Mouse (Mus musculus): Measurements from ENCODE around the gene Rbm5. TPM values are rescaled to one million over a fixed set of nuclear protein-coding genes. Genes with fewer than 3 reads are reported as not detected.
A peak's percentile ranks its signal among the peaks of the same experiment; 100 is the strongest.

Rbm5 gene
- polyA plus RNA-seq, 1 experiment from 2014 or later: 266 TPM

DNA sequence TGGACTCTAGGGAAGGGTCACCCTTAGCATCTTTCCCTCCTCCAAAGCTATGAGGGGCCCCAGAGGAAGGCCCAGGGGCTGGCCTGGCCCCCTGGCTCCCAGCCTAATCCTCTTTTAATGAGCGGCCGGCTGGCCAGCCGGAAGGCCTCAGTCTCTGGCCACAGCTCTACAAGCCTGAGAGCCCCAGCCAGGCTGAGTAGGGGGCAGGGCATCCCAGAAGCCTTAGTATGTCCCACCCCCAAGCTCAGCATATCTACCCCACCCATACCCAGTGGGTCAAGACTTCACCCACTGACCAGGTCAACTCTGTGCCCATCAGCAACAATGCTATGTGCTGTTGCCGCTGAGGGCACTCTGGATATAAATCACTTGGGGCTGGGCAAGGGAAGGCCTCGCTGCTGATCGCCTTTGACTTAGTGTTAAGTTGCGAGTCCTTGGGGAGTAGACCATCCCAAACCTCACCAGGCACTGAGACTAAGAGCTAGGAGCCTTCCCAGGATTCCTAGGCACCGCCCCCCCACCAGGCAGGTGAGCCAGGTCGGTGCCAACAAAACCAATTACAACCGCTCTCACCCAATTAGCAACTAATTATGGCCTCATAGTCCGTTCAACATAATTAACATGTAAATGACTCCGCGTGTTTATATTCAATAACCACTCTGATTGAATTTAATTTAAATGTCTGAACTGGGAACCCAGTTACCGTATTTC is 72.8 kb downstream of the Rbm5 start:
- H3K9ac ChIP-seq (replicated peaks): no peak overlapping the region; the same call in 1 of the 2 replicates
- no peak overlapping the region for H3K4me3 ChIP-seq
- H3K36me3 ChIP-seq: peaks cover 21% of the 10 kb centered on the region; the same call in 1 of the 2 replicates
- peak overlapping the region; percentile 28 for H3K4me2 ChIP-seq (replicated peaks)
- 8% methylated on average over 14 of the region's 14 CpGs for WGBS
- H3K4me1 ChIP-seq: peaks cover 87% of the 10 kb centered on the region
- no peaks in the 10 kb centered on the region for H3K27me3 ChIP-seq
- no peaks in the 10 kb centered on the region for H3K9me3 ChIP-seq
- H3K27ac ChIP-seq (replicated peaks): peak overlapping the region; percentile 50; the same call in 1 of the 2 replicates
- ATAC-seq (ENCODE audit: low FRiP score, low read depth): no peak; the same call in none of the 2 replicates

- peak overlapping the region; percentile 54 for H3K27ac ChIP-seq (replicated peaks)
- H3K4me1 ChIP-seq: peaks cover 82% of the 10 kb centered on the region
- H3K9ac ChIP-seq (replicated peaks): peak overlapping the region; percentile 39; the same call in 1 of the 2 replicates
- peak; percentile 14; the same call in 1 of the 2 replicates for ATAC-seq (ENCODE audit: low FRiP score, low read depth)
- H3K4me2 ChIP-seq (replicated peaks): peak overlapping the region; percentile 28; the same call in 1 of the 2 replicates
- WGBS: 15% methylated on average over 9 of the region's 9 CpGs
- no peaks in the 10 kb centered on the region for H3K9me3 ChIP-seq
- no peak overlapping the region for H3K4me3 ChIP-seq
- H3K36me3 ChIP-seq: peaks cover 22% of the 10 kb centered on the region
- no peaks in the 10 kb centered on the region for H3K27me3 ChIP-seq
These were observed 73.8 kb downstream of the Rbm5 start for GRCm38 (mm10) chr9:107696845-107697610.

DNA sequence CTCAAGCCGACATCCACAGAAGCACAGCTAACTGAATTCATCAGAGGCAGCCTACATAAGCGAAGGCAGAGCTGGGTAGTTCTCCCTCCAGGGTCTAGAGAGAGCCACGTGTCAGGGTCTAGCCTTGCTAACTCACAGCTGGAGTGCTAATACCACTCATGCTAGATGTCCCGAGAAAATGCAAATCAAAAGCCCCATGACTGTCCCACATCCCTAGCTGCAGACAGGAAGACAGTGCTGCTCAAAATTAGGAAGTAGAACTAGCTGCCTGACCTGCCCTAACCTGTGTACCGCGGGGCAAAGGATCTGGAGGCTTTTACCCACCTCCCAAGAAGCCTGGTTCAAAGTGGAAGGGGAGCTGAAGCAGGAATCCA is 74.7 kb downstream of the Rbm5 start:
- H3K36me3 ChIP-seq: peaks cover 32% of the 10 kb centered on the region
- H3K27me3 ChIP-seq: no peaks in the 10 kb centered on the region
- no peak overlapping the region for H3K9ac ChIP-seq (replicated peaks)
- peaks cover 74% of the 10 kb centered on the region for H3K4me1 ChIP-seq
- no peak overlapping the region for H3K4me3 ChIP-seq
- no peaks in the 10 kb centered on the region for H3K9me3 ChIP-seq
- H3K27ac ChIP-seq (replicated peaks): no peak overlapping the region
- 35% methylated on average over 6 of the region's 6 CpGs for WGBS
- no peak for ATAC-seq (ENCODE audit: low FRiP score, low read depth)
- H3K4me2 ChIP-seq (replicated peaks): no peak overlapping the region

DNA sequence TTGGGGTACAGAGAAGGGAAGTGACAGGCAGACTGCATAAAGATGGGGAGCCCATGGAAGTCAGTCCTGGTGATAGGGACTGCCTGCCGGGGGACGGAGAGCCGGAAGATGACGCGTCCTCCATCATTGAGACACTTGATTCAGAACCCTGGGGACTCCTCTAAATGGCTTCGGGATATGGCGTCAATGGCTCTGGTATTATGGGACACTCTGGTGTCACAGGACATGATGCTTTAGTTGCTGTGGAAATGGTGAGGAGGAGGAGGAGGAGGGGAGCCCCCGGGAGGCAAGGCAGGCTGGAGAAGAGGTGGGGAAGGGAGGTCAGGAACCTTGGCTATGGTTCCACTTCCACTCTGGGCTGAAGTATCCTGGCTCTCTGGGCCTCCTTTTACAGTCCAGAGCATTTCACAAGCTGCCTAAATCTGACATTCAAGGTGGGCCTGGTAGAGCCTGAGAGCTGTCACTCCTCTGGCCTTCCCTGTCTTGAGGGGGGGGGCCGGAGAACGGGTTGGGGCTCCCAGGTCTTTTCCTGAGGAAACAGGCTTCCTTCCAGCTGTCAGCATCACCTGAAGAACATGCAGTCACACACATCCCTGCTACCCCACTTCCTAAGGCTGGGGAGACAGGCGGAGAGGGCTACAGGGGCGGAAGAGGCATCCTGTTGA is 75.2 kb downstream of the Rbm5 start:
- Histone ChIP-seq H3K4me3 (no peak overlapping the region), H3K36me3 (peaks cover 37% of the 10 kb centered on the region), H3K27me3 (no peaks in the 10 kb centered on the region), H3K4me1 (peaks cover 71% of the 10 kb centered on the region), H3K27ac (replicated peaks) (no peak overlapping the region), H3K9ac (replicated peaks) (no peak overlapping the region), H3K9me3 (no peaks in the 10 kb centered on the region), H3K4me2 (replicated peaks) (no peak overlapping the region)
- WGBS: 79% methylated on average over 12 of the region's 12 CpGs
- no peak for ATAC-seq (ENCODE audit: low FRiP score, low read depth)

GRCm38 (mm10) chr9:107694627-107695026 is 76.2 kb downstream of the Rbm5 start:
- Histone ChIP-seq H3K27ac (replicated peaks) (no peak overlapping the region), H3K9me3 (no peaks in the 10 kb centered on the region), H3K4me2 (replicated peaks) (no peak overlapping the region), H3K4me1 (peaks cover 61% of the 10 kb centered on the region), H3K9ac (replicated peaks) (no peak overlapping the region), H3K36me3 (peaks cover 46% of the 10 kb centered on the region), H3K4me3 (no peak overlapping the region), H3K27me3 (no peaks in the 10 kb centered on the region)
- 67% methylated on average over 7 of the region's 7 CpGs for WGBS
- no peak for ATAC-seq (ENCODE audit: low FRiP score, low read depth)

GRCm38 (mm10) chr9:107693433-107693987 is 77.3 kb downstream of the Rbm5 start:
- WGBS: 62% methylated on average over 4 of the region's 4 CpGs
- Histone ChIP-seq H3K27ac (replicated peaks) (peak overlapping the region; percentile 42; the same call in 1 of the 2 replicates), H3K4me1 (peaks cover 50% of the 10 kb centered on the region), H3K27me3 (no peaks in the 10 kb centered on the region), H3K4me2 (replicated peaks) (no peak overlapping the region), H3K36me3 (peaks cover 56% of the 10 kb centered on the region), H3K4me3 (no peak overlapping the region), H3K9me3 (no peaks in the 10 kb centered on the region), H3K9ac (replicated peaks) (no peak overlapping the region)
- ATAC-seq (ENCODE audit: low FRiP score, low read depth): no peak

GRCm38 (mm10) chr9:107692785-107693184 is 78.0 kb downstream of the Rbm5 start:
- no peaks in the 10 kb centered on the region for H3K27me3 ChIP-seq
- H3K4me2 ChIP-seq (replicated peaks): no peak overlapping the region
- no peak overlapping the region; the same call in 1 of the 2 replicates for H3K27ac ChIP-seq (replicated peaks)
- 70% methylated on average over 5 of the region's 5 CpGs for WGBS
- no peak overlapping the region for H3K9ac ChIP-seq (replicated peaks)
- H3K36me3 ChIP-seq: peaks cover 63% of the 10 kb centered on the region
- no peak for ATAC-seq (ENCODE audit: low FRiP score, low read depth)
- no peaks in the 10 kb centered on the region for H3K9me3 ChIP-seq
- H3K4me3 ChIP-seq: no peak overlapping the region
- peaks cover 43% of the 10 kb centered on the region for H3K4me1 ChIP-seq

GRCm38 (mm10) chr9:107690391-107690790 is 80.4 kb downstream of the Rbm5 start:
- H3K4me1 ChIP-seq: peaks cover 23% of the 10 kb centered on the region
- ATAC-seq (ENCODE audit: low FRiP score, low read depth): no peak
- no peak overlapping the region for H3K4me3 ChIP-seq
- H3K36me3 ChIP-seq: peaks cover 77% of the 10 kb centered on the region
- H3K27me3 ChIP-seq: no peaks in the 10 kb centered on the region
- no peak overlapping the region for H3K27ac ChIP-seq (replicated peaks)
- no peak overlapping the region for H3K9ac ChIP-seq (replicated peaks)
- no peaks in the 10 kb centered on the region for H3K9me3 ChIP-seq
- WGBS: 90% methylated on average over 8 of the region's 8 CpGs
- H3K4me2 ChIP-seq (replicated peaks): no peak overlapping the region

Other genes with a start within 250 kb of the Rbm5 start
- gene Tmem115, start 237.1 kb downstream of the Rbm5 start, polyA plus RNA-seq (2016; fragmentation: Nextera tagmentation; extraction: Ambion mirVana): 43.6 TPM in 2 replicates
- 19.3 and 19.4 TPM in 2 replicates for gene Cyb561d2, start 228.8 kb downstream of the Rbm5 start, polyA plus RNA-seq (2016; fragmentation: Nextera tagmentation; extraction: Ambion mirVana)
- 48.1 and 48.4 TPM in 2 replicates for gene Nprl2, start 228.8 kb downstream of the Rbm5 start, polyA plus RNA-seq (2016; fragmentation: Nextera tagmentation; extraction: Ambion mirVana)
- gene Zmynd10, start 223.7 kb downstream of the Rbm5 start, polyA plus RNA-seq (2016; fragmentation: Nextera tagmentation; extraction: Ambion mirVana): 1.1 and 2.6 TPM in 2 replicates
- 43.6 and 48.9 TPM in 2 replicates for gene Rassf1, start 219.4 kb downstream of the Rbm5 start, polyA plus RNA-seq (2016; fragmentation: Nextera tagmentation; extraction: Ambion mirVana)
- 90.1 and 95.0 TPM in 2 replicates for gene Tusc2, start 207.7 kb downstream of the Rbm5 start, polyA plus RNA-seq (2016; fragmentation: Nextera tagmentation; extraction: Ambion mirVana)
- gene Hyal2, start 203.1 kb downstream of the Rbm5 start, polyA plus RNA-seq (2016; fragmentation: Nextera tagmentation; extraction: Ambion mirVana): 112 and 116 TPM in 2 replicates
- 9.0 and 10.1 TPM in 2 replicates for gene Hyal1, start 194.1 kb downstream of the Rbm5 start, polyA plus RNA-seq (2016; fragmentation: Nextera tagmentation; extraction: Ambion mirVana)
- gene Naa80, start 192.1 kb downstream of the Rbm5 start, polyA plus RNA-seq (2016; fragmentation: Nextera tagmentation; extraction: Ambion mirVana): 14.5 and 14.7 TPM in 2 replicates
- 0.41 and 1.1 TPM in 2 replicates for gene Hyal3, start 190.2 kb downstream of the Rbm5 start, polyA plus RNA-seq (2016; fragmentation: Nextera tagmentation; extraction: Ambion mirVana)
- 20.1 and 21.1 TPM in 2 replicates for gene Ifrd2, start 183.4 kb downstream of the Rbm5 start, polyA plus RNA-seq (2016; fragmentation: Nextera tagmentation; extraction: Ambion mirVana)
- 3.2 TPM in 2 replicates for gene Sema3b, start 161.8 kb downstream of the Rbm5 start, polyA plus RNA-seq (2016; fragmentation: Nextera tagmentation; extraction: Ambion mirVana)
- gene Gnai2, start 135.6 kb downstream of the Rbm5 start, polyA plus RNA-seq (2016; fragmentation: Nextera tagmentation; extraction: Ambion mirVana): 635 and 641 TPM in 2 replicates
- 13.9 and 14.8 TPM in 2 replicates for gene Slc38a3, start 101.5 kb downstream of the Rbm5 start, polyA plus RNA-seq (2016; fragmentation: Nextera tagmentation; extraction: Ambion mirVana)
- 1.9 and 2.7 TPM in 2 replicates for gene Gnat1, start 91.3 kb downstream of the Rbm5 start, polyA plus RNA-seq (2016; fragmentation: Nextera tagmentation; extraction: Ambion mirVana)
- 30.6 and 33.7 TPM in 2 replicates for gene Sema3f, start 60.5 kb downstream of the Rbm5 start, polyA plus RNA-seq (2016; fragmentation: Nextera tagmentation; extraction: Ambion mirVana)
- 135 and 153 TPM in 2 replicates for gene Rbm6, start 102.2 kb upstream of the Rbm5 start, polyA plus RNA-seq (2016; fragmentation: Nextera tagmentation; extraction: Ambion mirVana)
- 16.5 and 19.2 TPM in 2 replicates for gene Mon1a, start 117.2 kb upstream of the Rbm5 start, polyA plus RNA-seq (2016; fragmentation: Nextera tagmentation; extraction: Ambion mirVana)
- 1.5 and 2.3 TPM in 2 replicates for gene Mst1r, start 135.9 kb upstream of the Rbm5 start, polyA plus RNA-seq (2016; fragmentation: Nextera tagmentation; extraction: Ambion mirVana)
- gene Actl11, start 157.5 kb upstream of the Rbm5 start, polyA plus RNA-seq (2016; fragmentation: Nextera tagmentation; extraction: Ambion mirVana): not detected in 2 replicates
- gene Camkv, start 164.7 kb upstream of the Rbm5 start, polyA plus RNA-seq (2016; fragmentation: Nextera tagmentation; extraction: Ambion mirVana): 12.6 and 12.8 TPM in 2 replicates
- gene Traip, start 179.1 kb upstream of the Rbm5 start, polyA plus RNA-seq (2016; fragmentation: Nextera tagmentation; extraction: Ambion mirVana): 22.7 and 23.3 TPM in 2 replicates
- 5.5 and 8.1 TPM in 2 replicates for gene Uba7, start 204.5 kb upstream of the Rbm5 start, polyA plus RNA-seq (2016; fragmentation: Nextera tagmentation; extraction: Ambion mirVana)
- 1.8 and 2.2 TPM in 2 replicates for gene Gm20661, start 212.1 kb upstream of the Rbm5 start, polyA plus RNA-seq (2016; fragmentation: Nextera tagmentation; extraction: Ambion mirVana)
- 16.1 and 24.6 TPM in 2 replicates for gene Inka1, start 214.9 kb upstream of the Rbm5 start, polyA plus RNA-seq (2016; fragmentation: Nextera tagmentation; extraction: Ambion mirVana)
- 2.6 TPM in 2 replicates for gene Cdhr4, start 221.5 kb upstream of the Rbm5 start, polyA plus RNA-seq (2016; fragmentation: Nextera tagmentation; extraction: Ambion mirVana)
- gene Gm20662, start 225.4 kb upstream of the Rbm5 start, polyA plus RNA-seq (2016; fragmentation: Nextera tagmentation; extraction: Ambion mirVana): 0.98 TPM in 2 replicates
- gene Ip6k1, start 231.5 kb upstream of the Rbm5 start, polyA plus RNA-seq (2016; fragmentation: Nextera tagmentation; extraction: Ambion mirVana): 94.2 and 100 TPM in 2 replicates

All from midbrain, embryonic 12.5 days (tissue).